Mouse (Mus musculus) urinary bladder, postnatal 25 days (tissue): ENCODE results near the gene Olfr250.
"Not testable (repeated sequence)": the region's sequence is repeated elsewhere in the genome, so short reads cannot be mapped to it uniquely, and the experiment has no call there.

ENCODE experiments used
- DNase-seq: peaks from one replicate; pipeline ENCODE4 v3.0.0; 2022; ENCODE audit warnings: low spot score

The Olfr250 gene

DNA sequence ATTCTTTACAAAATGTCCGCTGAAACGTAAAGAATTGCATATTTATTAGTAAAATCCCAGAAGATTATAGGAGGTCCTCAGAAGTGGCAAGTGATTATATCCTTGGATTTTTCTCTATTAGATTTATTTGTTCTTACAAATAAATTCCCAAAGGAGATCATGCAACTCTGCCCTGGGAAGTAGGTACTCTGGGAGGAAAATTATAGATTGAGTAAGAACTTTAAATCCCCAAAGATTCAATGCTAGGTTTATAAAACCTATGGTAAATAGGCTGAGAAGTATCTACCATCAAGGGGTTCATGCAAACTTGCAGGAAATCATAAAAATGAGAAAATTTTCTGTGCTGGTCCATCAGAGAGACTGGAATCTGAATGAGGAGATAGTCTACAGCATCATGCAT lies at the start of gene Olfr250:
TSS of gene Olfr250 (plus strand) at position 301 of the 400 bp plus-strand sequence.
- no peak for DNase-seq

DNA sequence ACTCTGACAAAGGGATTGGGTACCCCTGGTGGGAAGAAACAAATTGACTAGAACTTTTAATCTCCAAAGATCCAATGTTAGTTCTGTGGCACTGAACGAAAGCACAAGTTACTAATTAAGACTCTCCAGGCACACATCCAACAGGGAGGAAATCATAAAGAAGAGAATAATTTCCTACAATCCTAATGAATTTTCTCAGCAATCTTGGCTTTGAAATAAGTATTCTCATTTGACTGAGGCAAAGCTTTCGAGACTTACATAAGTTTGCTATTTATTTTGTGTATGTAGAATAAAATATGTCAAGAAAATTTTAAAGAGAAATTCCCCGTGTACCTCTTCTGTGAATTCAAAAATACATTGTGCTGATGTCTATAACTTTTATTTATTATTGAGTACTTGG lies 37.9 kb upstream of the Olfr250 start, which contains the start of gene Olfr25:
TSS of gene Olfr25 (plus strand) at position 301 of the 400 bp plus-strand sequence.
- DNase-seq: no peak

DNA sequence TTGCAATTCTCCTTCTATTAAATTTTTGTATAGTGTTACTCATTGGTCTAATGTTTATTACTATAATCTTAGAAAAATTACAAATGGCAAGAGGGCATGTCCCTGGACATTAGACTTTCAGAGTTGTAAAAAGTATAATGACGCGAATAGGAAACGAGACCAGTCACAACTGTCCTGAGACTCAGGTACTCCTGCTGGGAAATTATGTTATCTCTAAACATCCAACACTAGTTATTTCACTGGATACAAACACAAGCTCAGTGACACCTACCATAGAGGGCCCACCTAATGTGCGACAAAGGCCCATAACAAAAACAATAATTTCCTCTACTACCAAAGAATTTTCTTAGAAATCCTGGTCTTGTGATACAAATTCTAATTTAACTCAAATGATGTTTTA lies 18.6 kb upstream of the Olfr250 start, which contains the start of gene Olfr898:
TSS of gene Olfr898 (plus strand) at position 301 of the 400 bp plus-strand sequence.
- DNase-seq: no peak

DNA sequence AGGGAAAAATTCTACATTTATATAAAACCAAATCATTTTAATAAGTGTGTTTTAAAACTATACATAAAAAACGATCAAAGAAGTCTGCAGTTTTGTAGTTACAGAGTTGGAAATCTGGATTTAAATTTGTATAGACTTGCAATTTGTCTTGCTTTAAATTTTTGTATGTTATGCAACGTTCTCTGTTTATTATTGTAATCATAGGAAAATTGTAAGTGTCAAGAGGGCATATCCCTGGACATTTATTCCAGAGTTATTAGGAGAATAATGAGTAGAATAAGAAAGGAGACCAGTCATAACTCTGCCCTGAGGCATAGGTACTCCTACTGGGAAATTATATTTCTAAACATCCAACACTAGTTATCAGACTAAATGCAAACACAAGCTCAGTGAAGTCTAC lies 10.1 kb downstream of the Olfr250 start, which contains the start of gene Olfr251:
TSS of gene Olfr251 (plus strand) at position 301 of the 400 bp plus-strand sequence.
- no peak for DNase-seq

- DNase-seq: no peak
Observed at GRCm38 (mm10) chr9:38401398-38401797, 34.7 kb downstream of the Olfr250 start, which contains the start of gene Olfr147. Olfr147 (plus strand) TSS chr9:38401698.

GRCm38 (mm10) chr9:38407502-38407901 lies 40.8 kb downstream of the Olfr250 start:
- not testable (repeated sequence) for DNase-seq

- DNase-seq: not testable (repeated sequence)
Observed at GRCm38 (mm10) chr9:38413502-38413901, 46.8 kb downstream of the Olfr250 start.
